Mouse (Mus musculus): ENCODE results near the gene Dxo. TPM values are rescaled to one million over a fixed set of nuclear protein-coding genes. Genes with fewer than 3 reads are reported as not detected.
"Not testable (repeated sequence)": the region's sequence is repeated elsewhere in the genome, so short reads cannot be mapped to it uniquely, and the experiment has no call there.

Gene Dxo
- polyA plus RNA-seq, 1 experiment from 2014 or later = 48.9 TPM

- Histone ChIP-seq H3K27ac (ENCODE audit: low read length) (no peak overlapping the region), H3K9ac (ENCODE audit: low read length) (no peak overlapping the region), H3K4me3 (replicated peaks; ENCODE audit: low read length) (no peak overlapping the region), H3K9me3 (replicated peaks; ENCODE audit: control insufficient read depth, low read length) (no peaks in the 10 kb centered on the region), H3K4me2 (ENCODE audit: low read depth, low read length) (no peak overlapping the region), H3K4me1 (ENCODE audit: control insufficient read depth, insufficient read depth, low read length) (no peaks in the 10 kb centered on the region), H3K27me3 (ENCODE audit: control insufficient read depth, insufficient read depth, low read length) (no peaks in the 10 kb centered on the region), H3K36me3 (ENCODE audit: control insufficient read depth, insufficient read depth, low read length) (no peaks in the 10 kb centered on the region)
- ATAC-seq (ENCODE audit: insufficient read depth, low FRiP score) = no peak
- 66% methylated on average over 15 of the region's 15 CpGs for WGBS
These were observed 25.5 kb upstream of the Dxo start for GRCm38 (mm10) chr17:34811275-34811674.

- H3K9ac ChIP-seq (ENCODE audit: low read length); ATAC-seq (ENCODE audit: insufficient read depth, low FRiP score): not testable (repeated sequence)
These were observed 23.1 kb upstream of the Dxo start for GRCm38 (mm10) chr17:34813747-34814146.

GRCm38 (mm10) chr17:34814818-34815370 lies 21.9 kb upstream of the Dxo start:
- Histone ChIP-seq H3K36me3 (ENCODE audit: control insufficient read depth, insufficient read depth, low read length) (no peaks in the 10 kb centered on the region), H3K4me3 (replicated peaks; ENCODE audit: low read length) (no peak overlapping the region), H3K4me1 (ENCODE audit: control insufficient read depth, insufficient read depth, low read length) (no peaks in the 10 kb centered on the region), H3K9ac (ENCODE audit: low read length) (no peak overlapping the region), H3K4me2 (ENCODE audit: low read depth, low read length) (no peak overlapping the region), H3K27me3 (ENCODE audit: control insufficient read depth, insufficient read depth, low read length) (no peaks in the 10 kb centered on the region), H3K27ac (ENCODE audit: low read length) (no peak overlapping the region), H3K9me3 (replicated peaks; ENCODE audit: control insufficient read depth, low read length) (no peaks in the 10 kb centered on the region)
- no peak for ATAC-seq (ENCODE audit: insufficient read depth, low FRiP score)
- 74% methylated on average over 7 of the region's 7 CpGs for WGBS

More at GRCm38 (mm10) chr17:34813747-34814146, 23.1 kb upstream of the Dxo start:
- not testable (repeated sequence) for H3K4me3 ChIP-seq (replicated peaks; ENCODE audit: low read length); H3K9me3 ChIP-seq (replicated peaks; ENCODE audit: control insufficient read depth, low read length); H3K36me3 ChIP-seq (ENCODE audit: control insufficient read depth, insufficient read depth, low read length); H3K27me3 ChIP-seq (ENCODE audit: control insufficient read depth, insufficient read depth, low read length); H3K4me2 ChIP-seq (ENCODE audit: low read depth, low read length); H3K27ac ChIP-seq (ENCODE audit: low read length); H3K4me1 ChIP-seq (ENCODE audit: control insufficient read depth, insufficient read depth, low read length)
- WGBS = 58% methylated on average over 11 of the region's 12 CpGs

- peaks cover 26% of the 10 kb centered on the region for H3K36me3 ChIP-seq (ENCODE audit: control insufficient read depth, insufficient read depth, low read length)
- H3K4me2 ChIP-seq (ENCODE audit: low read depth, low read length); H3K9me3 ChIP-seq (replicated peaks; ENCODE audit: control insufficient read depth, low read length); H3K27me3 ChIP-seq (ENCODE audit: control insufficient read depth, insufficient read depth, low read length); ATAC-seq (ENCODE audit: insufficient read depth, low FRiP score); H3K4me1 ChIP-seq (ENCODE audit: control insufficient read depth, insufficient read depth, low read length); H3K4me3 ChIP-seq (replicated peaks; ENCODE audit: low read length); H3K9ac ChIP-seq (ENCODE audit: low read length); H3K27ac ChIP-seq (ENCODE audit: low read length): not testable (repeated sequence)
- WGBS = 95% methylated on average over 1 of the region's 1 CpGs
These were observed 6.0 kb upstream of the Dxo start for GRCm38 (mm10) chr17:34830776-34831175.

- Histone ChIP-seq H3K4me1 (ENCODE audit: control insufficient read depth, insufficient read depth, low read length) (peaks cover 14% of the 10 kb centered on the region), H3K4me3 (replicated peaks; ENCODE audit: low read length) (peak overlapping the region; percentile 85), H3K27me3 (ENCODE audit: control insufficient read depth, insufficient read depth, low read length) (no peaks in the 10 kb centered on the region), H3K9me3 (replicated peaks; ENCODE audit: control insufficient read depth, low read length) (no peaks in the 10 kb centered on the region), H3K27ac (ENCODE audit: low read length) (peak overlapping the region; percentile 61; the same call in 1 of the 2 replicates), H3K9ac (ENCODE audit: low read length) (peak overlapping the region; percentile 79), H3K36me3 (ENCODE audit: control insufficient read depth, insufficient read depth, low read length) (peaks cover 6% of the 10 kb centered on the region; the same call in 1 of the 2 replicates), H3K4me2 (ENCODE audit: low read depth, low read length) (peak overlapping the region; percentile 98)
- peak; percentile 71 for ATAC-seq (ENCODE audit: insufficient read depth, low FRiP score)
- WGBS = 3% methylated on average over 48 of the region's 48 CpGs
These were observed 514 bp upstream of the Dxo start for GRCm38 (mm10) chr17:34836155-34836855.

- H3K36me3 ChIP-seq (ENCODE audit: control insufficient read depth, insufficient read depth, low read length) = 0 out of 2 replicates have a peak, but pooled peaks cover 5% of the 10 kb centered on the region
- WGBS = 33% methylated on average over 43 of the region's 43 CpGs
These were observed 875 bp downstream of the Dxo start for GRCm38 (mm10) chr17:34837464-34838324.

GRCm38 (mm10) chr17:34838785-34839184 lies 2.0 kb downstream of the Dxo start:
- Histone ChIP-seq H3K9me3 (replicated peaks; ENCODE audit: control insufficient read depth, low read length) (no peaks in the 10 kb centered on the region), H3K27me3 (ENCODE audit: control insufficient read depth, insufficient read depth, low read length) (no peaks in the 10 kb centered on the region), H3K36me3 (ENCODE audit: control insufficient read depth, insufficient read depth, low read length) (peaks cover 5% of the 10 kb centered on the region; the same call in 1 of the 2 replicates), H3K4me3 (replicated peaks; ENCODE audit: low read length) (no peak overlapping the region), H3K4me2 (ENCODE audit: low read depth, low read length) (no peak overlapping the region), H3K9ac (ENCODE audit: low read length) (no peak overlapping the region), H3K27ac (ENCODE audit: low read length) (no peak overlapping the region), H3K4me1 (ENCODE audit: control insufficient read depth, insufficient read depth, low read length) (peaks cover 14% of the 10 kb centered on the region)
- 85% methylated on average over 7 of the region's 7 CpGs for WGBS
- no peak for ATAC-seq (ENCODE audit: insufficient read depth, low FRiP score)

More at GRCm38 (mm10) chr17:34837464-34838324, 875 bp downstream of the Dxo start:
- Histone ChIP-seq H3K9ac (ENCODE audit: low read length) (peak overlapping the region; percentile 81), H3K9me3 (replicated peaks; ENCODE audit: control insufficient read depth, low read length) (no peaks in the 10 kb centered on the region), H3K4me3 (replicated peaks; ENCODE audit: low read length) (peak overlapping the region; percentile 85), H3K27me3 (ENCODE audit: control insufficient read depth, insufficient read depth, low read length) (no peaks in the 10 kb centered on the region), H3K4me2 (ENCODE audit: low read depth, low read length) (peak overlapping the region; percentile 97), H3K27ac (ENCODE audit: low read length) (peak overlapping the region; percentile 69; the same call in 1 of the 2 replicates), H3K4me1 (ENCODE audit: control insufficient read depth, insufficient read depth, low read length) (peaks cover 14% of the 10 kb centered on the region)
- ATAC-seq (ENCODE audit: insufficient read depth, low FRiP score) = peak; percentile 26; the same call in 1 of the 2 replicates

- no peak overlapping the region for H3K9ac ChIP-seq (ENCODE audit: low read length)
- no peaks in the 10 kb centered on the region for H3K9me3 ChIP-seq (replicated peaks; ENCODE audit: control insufficient read depth, low read length)
- no peak overlapping the region for H3K4me3 ChIP-seq (replicated peaks; ENCODE audit: low read length)
- peaks cover 12% of the 10 kb centered on the region for H3K4me1 ChIP-seq (ENCODE audit: control insufficient read depth, insufficient read depth, low read length)
- H3K27me3 ChIP-seq (ENCODE audit: control insufficient read depth, insufficient read depth, low read length) = no peaks in the 10 kb centered on the region
- WGBS = 86% methylated on average over 6 of the region's 6 CpGs
- H3K36me3 ChIP-seq (ENCODE audit: control insufficient read depth, insufficient read depth, low read length) = peaks cover 5% of the 10 kb centered on the region; the same call in 1 of the 2 replicates
- no peak overlapping the region for H3K27ac ChIP-seq (ENCODE audit: low read length)
- no peak for ATAC-seq (ENCODE audit: insufficient read depth, low FRiP score)
- no peak overlapping the region for H3K4me2 ChIP-seq (ENCODE audit: low read depth, low read length)
These were observed 4.0 kb downstream of the Dxo start for GRCm38 (mm10) chr17:34840736-34841307.
